Mouse (Mus musculus) heart, postnatal 0 days (tissue): ENCODE results near the gene Hikeshi.

Source experiments
- CTCF ChIP-seq: IDR thresholded peaks from 2 replicates; pipeline ENCODE4 v1.5.1; 2016; ENCODE audit warnings: antibody characterized with exemption, control low read depth, low read depth
- EP300 ChIP-seq: IDR thresholded peaks from 2 replicates; pipeline ENCODE4 v1.6.1; 2016; ENCODE audit warnings: antibody characterized with exemption, low read depth

GRCm38 (mm10) chr7:89939497-89940353 is 1.3 kb downstream of the Hikeshi start:
- no peak for TF ChIP-seq CTCF
- no peak for TF ChIP-seq EP300
